Mouse (Mus musculus) C3H10T1/2 (cell line): ENCODE data around the gene Htr7. TPM values are rescaled to one million over a fixed set of nuclear protein-coding genes. Genes with fewer than 3 reads are reported as not detected.

Experiments used
- polyA plus RNA-seq, 2 experiments: library from polyadenylated mRNA; unstranded; fragments of >200 nt; fragmentation: generic; extraction: Trizol; gene quantifications; one replicate each; pipeline ENCODE4 v1.2.1; 2012; ENCODE audit warnings: missing spikeins in 2 of 2

The Htr7 gene
- not detected for polyA plus RNA-seq

GRCm38 (mm10) chr19:36057231-36057811, at the start of gene Htr7:
Gene Htr7 (minus strand): TSS chr19:36057507.

GRCm38 (mm10) chr19:36083262-36084225, 26.2 kb upstream of the Htr7 start, which contains the start of gene Rpp30:
Gene Rpp30 (plus strand): TSS chr19:36083716.

Other genes with a start within 250 kb of the Htr7 start
- gene Rpp30, start 26.2 kb upstream of the Htr7 start, polyA plus RNA-seq: 10 to 100 TPM in 1 of 2 experiments, 1 to 10 TPM in 1; 6.1 to 15.1 TPM
- 1 to 10 TPM; 1.5 to 4.6 TPM for gene Ankrd1, start 62.6 kb upstream of the Htr7 start, polyA plus RNA-seq